Mouse (Mus musculus) midbrain, embryonic 10.5 days (tissue): ENCODE results near the gene Spag5. TPM values are rescaled to one million over a fixed set of nuclear protein-coding genes. Genes with fewer than 3 reads are reported as not detected.

Experiments used
- DNase-seq: peaks from one replicate; pipeline ENCODE4 v3.0.0-alpha.2; 2017; ENCODE audit warnings: low spot score
- H3K27ac ChIP-seq: fragments of 300-500 bp; sonication (generic); replicated peaks from 2 replicates; pipeline ENCODE4 v1.5.1; 2016; ENCODE audit warnings: mild to moderate bottlenecking
- H3K27me3 ChIP-seq: fragments of 300-500 bp; sonication (generic); 2 replicates; pipeline ENCODE4 v1.6.1; 2016; ENCODE audit warnings: low read depth, mild to moderate bottlenecking; ENCODE audit not compliant: poor library complexity, severe bottlenecking
- H3K36me3 ChIP-seq: fragments of 300-500 bp; sonication (generic); 2 replicates; pipeline ENCODE4 v1.6.1; 2016; ENCODE audit warnings: mild to moderate bottlenecking, moderate library complexity
- H3K4me1 ChIP-seq: fragments of 300-500 bp; sonication (generic); 2 replicates; pipeline ENCODE4 v1.6.1; 2016
- H3K4me3 ChIP-seq: fragments of 300-500 bp; sonication (generic); 2 replicates; pipeline ENCODE4 v1.5.1; 2016; ENCODE audit warnings: mild to moderate bottlenecking, moderate library complexity
- H3K9me3 ChIP-seq: fragments of 300-500 bp; sonication (generic); replicated peaks from 2 replicates; pipeline ENCODE4 v1.6.1; 2016; ENCODE audit warnings: mild to moderate bottlenecking
- WGBS: fragments of 180-500 bp; shearing (Covaris S2); methylation state at CpG from one replicate; pipeline ENCODE4 v1.1.7; 2016; 5-methylcytosine and 5-hydroxymethylcytosine counted together
- polyA plus RNA-seq: library from polyadenylated mRNA; unstranded; fragments of >200 nt; fragmentation: Nextera tagmentation; extraction: Ambion mirVana; gene quantifications from 2 replicates; pipeline ENCODE4 v1.2.1, GENCODE M21; 2016

Gene Spag5
- polyA plus RNA-seq, 1 experiment from 2014 or later, result 63.4 TPM

DNA sequence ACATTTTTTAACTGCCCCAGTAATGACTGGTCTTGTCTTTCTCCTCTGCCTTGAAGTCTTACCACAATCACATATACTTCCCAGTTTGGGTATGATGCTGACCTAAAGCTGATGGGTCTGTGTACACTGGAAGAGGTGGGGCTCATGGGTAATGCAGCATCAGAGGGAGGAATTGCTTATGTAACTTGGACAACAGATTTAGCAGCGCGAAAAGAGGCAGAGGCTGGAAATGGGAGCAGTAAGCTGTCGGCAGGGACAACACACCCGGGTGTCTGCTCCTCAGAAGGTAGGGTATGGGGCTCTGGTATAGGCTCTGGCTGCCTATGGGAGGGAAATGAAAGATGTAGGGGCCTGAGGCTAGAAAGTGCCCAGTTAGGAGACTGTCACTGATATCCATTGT lies 10.7 kb upstream of the Spag5 start, which contains the start of gene BC030499:
Gene BC030499 (plus strand): TSS at position 188 of the 400 bp plus-strand sequence.
- Histone ChIP-seq H3K27ac (no peak within 1 kb of the TSS), H3K9me3 (no peaks in the 10 kb centered on the region), H3K27me3 (no peaks in the 10 kb centered on the region), H3K4me1 (no peaks in the 10 kb centered on the region), H3K36me3 (peaks cover 88% of the 10 kb centered on the region), H3K4me3 (no peak within 1 kb of the TSS)
- 94% methylated on average over 4 of the region's 4 CpGs for WGBS
- DNase-seq, result no peak

DNA sequence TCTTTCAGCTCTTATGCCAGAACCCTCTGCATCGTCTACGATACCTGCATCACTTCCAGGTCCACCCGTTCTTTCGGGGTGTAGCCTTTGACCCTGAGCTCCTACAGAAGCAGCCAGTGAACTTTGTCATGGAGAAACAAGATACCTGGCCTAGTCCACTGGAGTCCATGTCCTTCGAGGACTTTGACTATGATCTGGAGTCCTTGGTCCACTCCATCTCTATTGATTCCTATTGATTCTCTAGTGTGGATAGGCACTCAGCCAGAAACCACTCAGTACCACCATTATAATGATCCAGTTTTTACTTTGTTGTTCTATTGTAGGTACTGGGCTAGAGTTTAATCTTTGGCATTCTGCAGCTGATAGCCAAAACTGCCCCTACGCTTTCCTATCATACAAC lies 6.7 kb upstream of the Spag5 start:
- DNase-seq, result no peak
- H3K27ac ChIP-seq, result no peak overlapping the region
- H3K27me3 ChIP-seq, result no peaks in the 10 kb centered on the region
- H3K36me3 ChIP-seq, result peaks cover 49% of the 10 kb centered on the region
- H3K4me1 ChIP-seq, result no peaks in the 10 kb centered on the region
- no peaks in the 10 kb centered on the region for H3K9me3 ChIP-seq
- 91% methylated on average over 6 of the region's 6 CpGs for WGBS
- no peak overlapping the region for H3K4me3 ChIP-seq

DNA sequence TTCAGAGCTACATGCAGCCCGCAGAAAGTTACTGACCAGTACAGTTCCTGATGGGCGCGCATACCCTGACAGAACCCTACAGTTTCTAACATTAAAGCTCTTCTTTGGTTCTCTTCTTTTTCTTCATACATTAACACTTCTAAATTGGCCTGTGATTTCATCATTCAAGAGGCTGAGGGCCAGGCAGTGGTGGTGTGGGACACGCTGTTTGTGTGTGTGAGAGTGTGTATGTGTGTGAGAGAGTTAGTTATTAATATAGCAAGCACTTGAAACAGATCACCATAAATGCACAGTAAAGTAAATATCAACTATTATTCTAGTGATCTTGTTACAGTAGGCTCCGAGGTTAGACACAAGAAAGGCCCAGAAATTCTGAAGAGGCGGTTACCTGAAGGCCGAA lies 412 bp upstream of the Spag5 start:
- H3K4me1 ChIP-seq, result peaks cover 23% of the 10 kb centered on the region
- peaks cover 29% of the 10 kb centered on the region for H3K36me3 ChIP-seq
- 76% methylated on average over 7 of the region's 7 CpGs for WGBS
- no peak for DNase-seq
- no peaks in the 10 kb centered on the region for H3K9me3 ChIP-seq
- peak overlapping the region; percentile 91 for H3K4me3 ChIP-seq
- no peaks in the 10 kb centered on the region for H3K27me3 ChIP-seq
- peak overlapping the region; percentile 95 for H3K27ac ChIP-seq

DNA sequence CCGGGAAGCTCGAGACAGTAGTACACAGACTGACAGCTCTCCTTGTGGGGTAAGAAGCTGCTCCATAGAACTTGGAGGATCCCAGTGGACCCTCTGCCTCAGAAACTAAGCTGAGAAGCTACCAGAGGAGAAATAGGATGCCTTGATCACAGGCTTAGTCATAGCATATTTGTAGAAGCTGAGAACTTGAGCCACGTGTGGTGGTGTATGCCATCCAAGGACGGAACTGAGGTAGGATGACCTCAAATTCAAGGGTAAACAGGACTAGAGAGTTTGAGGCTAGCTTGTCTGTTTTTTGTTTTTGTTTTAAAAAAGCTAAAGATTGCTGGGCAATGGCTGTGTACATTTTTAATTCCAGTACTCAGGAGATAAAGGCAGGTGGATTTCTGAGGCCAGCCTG lies 3.9 kb downstream of the Spag5 start:
- H3K4me3 ChIP-seq, result no peak overlapping the region
- H3K27me3 ChIP-seq, result no peaks in the 10 kb centered on the region
- H3K4me1 ChIP-seq, result peaks cover 34% of the 10 kb centered on the region
- DNase-seq, result no peak
- H3K36me3 ChIP-seq, result peaks cover 72% of the 10 kb centered on the region
- H3K9me3 ChIP-seq, result no peaks in the 10 kb centered on the region
- WGBS, result 91% methylated on average over 4 of the region's 4 CpGs
- H3K27ac ChIP-seq, result no peak overlapping the region

DNA sequence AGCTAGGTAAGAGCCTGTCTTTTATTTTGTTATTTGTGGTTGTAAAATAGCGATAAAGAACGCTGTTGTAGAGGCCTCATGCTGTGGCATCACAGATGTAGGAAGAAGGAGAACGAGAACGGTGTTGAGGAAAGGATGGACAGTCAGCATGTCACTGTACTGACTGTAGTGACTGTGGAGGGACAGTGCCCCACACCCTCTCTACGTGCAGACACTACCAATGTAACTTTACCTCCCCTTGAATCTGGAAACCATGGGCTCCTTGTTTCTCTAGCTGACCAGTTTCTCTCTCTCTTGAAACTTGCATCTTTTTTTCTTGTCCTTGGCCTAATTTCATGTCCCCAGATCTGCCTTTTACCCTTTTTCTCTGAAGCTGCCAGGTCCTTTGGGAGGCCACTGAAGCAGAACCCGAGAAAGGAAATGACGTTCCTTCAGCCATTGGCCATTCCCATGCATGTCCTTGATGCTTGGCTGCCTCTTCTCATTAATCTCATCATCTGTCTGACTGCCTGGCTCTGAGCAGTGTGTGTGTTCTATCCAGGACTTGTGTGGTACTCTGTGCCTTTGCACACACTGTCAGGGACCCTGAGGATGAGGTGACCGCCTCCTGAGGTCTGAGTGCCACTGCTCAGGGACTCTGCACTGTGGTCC lies 9.7 kb downstream of the Spag5 start:
- 86% methylated on average over 8 of the region's 8 CpGs for WGBS
- Histone ChIP-seq H3K9me3 (no peaks in the 10 kb centered on the region), H3K36me3 (peaks cover 97% of the 10 kb centered on the region)

DNA sequence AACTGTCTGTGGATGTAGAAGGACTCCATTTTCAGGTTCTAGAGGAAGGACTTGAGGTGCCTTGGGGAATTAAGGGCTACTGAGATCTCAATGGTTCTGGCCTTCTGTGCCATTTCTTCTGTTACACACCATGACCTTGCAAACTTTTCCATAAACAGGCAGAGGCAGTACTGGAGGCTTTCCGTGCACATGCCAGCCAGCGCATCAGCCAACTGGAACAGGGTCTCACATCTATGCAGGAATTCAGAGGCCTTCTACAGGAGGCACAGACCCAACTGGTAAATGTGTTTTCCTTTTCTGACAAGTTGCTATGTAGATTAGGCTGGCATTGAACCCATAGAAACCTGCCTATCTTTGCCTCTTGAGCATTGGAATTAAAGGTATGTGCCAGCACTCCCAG lies 12.3 kb downstream of the Spag5 start:
- Histone ChIP-seq H3K36me3 (peaks cover 98% of the 10 kb centered on the region), H3K27me3 (no peaks in the 10 kb centered on the region)

More for the DNA sequence above, 9.7 kb downstream of the Spag5 start:
- no peak overlapping the region for H3K27ac ChIP-seq
- DNase-seq, result no peak
- H3K4me3 ChIP-seq, result no peak overlapping the region
- H3K27me3 ChIP-seq, result no peaks in the 10 kb centered on the region
- H3K4me1 ChIP-seq, result peaks cover 10% of the 10 kb centered on the region

DNA sequence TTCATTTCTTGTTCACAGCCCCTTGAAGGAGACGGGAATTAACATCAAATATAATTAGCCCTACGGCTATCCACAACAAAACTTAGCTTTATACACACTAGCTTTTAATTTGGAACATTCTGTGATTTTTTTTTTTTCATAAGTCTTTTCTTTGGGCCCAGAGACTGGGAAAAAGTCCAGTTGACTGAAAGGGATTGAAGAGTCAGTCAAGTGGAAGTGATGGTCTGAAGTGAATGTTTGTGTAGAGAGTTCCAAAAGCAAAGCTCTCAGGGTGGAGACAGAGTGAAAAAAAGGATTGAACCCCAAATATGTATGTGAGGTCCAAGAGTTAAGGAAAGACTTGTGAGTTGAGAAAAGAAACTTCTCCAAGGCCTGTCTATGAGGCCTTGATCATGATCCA lies 17.1 kb downstream of the Spag5 start:
- no peak for DNase-seq
- Histone ChIP-seq H3K4me3 (no peak overlapping the region), H3K9me3 (no peaks in the 10 kb centered on the region), H3K36me3 (peaks cover 99% of the 10 kb centered on the region), H3K27me3 (no peaks in the 10 kb centered on the region), H3K27ac (no peak overlapping the region), H3K4me1 (peaks cover 11% of the 10 kb centered on the region)
- 92% methylated on average over 2 of the region's 2 CpGs for WGBS

More for the DNA sequence above, 12.3 kb downstream of the Spag5 start:
- no peak for DNase-seq
- Histone ChIP-seq H3K4me1 (no peaks in the 10 kb centered on the region), H3K9me3 (no peaks in the 10 kb centered on the region), H3K27ac (no peak overlapping the region), H3K4me3 (no peak overlapping the region)
- 100% methylated on average over 2 of the region's 2 CpGs for WGBS

DNA sequence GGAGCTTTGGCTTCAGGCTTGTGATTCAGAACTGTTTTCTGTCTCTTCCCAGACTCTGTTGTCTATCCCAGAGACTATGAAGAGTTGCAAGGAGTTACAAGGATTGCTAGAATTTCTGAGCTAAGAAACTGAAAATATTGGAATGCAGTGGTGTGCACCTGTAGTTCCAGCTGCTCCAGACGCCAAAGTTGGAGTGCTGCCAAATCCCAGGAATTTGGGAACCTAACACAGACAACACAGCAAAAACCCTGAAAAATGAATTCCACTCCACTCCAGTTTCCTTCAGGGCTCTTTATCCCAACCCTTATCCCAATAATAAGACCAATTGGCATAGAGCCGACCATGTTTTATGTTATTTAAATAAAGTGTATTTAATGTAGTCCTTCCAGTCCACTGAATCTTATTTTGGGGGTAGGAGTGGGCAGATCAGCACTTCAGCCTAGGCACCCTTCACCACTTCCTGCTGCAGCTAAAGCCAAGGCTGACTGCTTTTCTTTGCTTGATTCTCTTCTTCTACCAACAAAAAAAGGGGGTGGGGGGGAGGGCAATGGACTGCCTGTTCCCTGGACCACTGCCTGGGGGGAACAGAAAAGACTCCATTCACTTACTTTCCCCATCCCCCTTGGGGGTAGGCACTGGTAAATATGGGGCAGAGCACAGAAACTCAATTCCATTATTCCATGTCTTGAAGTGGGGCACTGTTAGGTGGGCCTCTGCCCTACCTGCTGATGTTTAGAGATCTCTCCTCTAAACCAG lies 20.9 kb downstream of the Spag5 start:
- Histone ChIP-seq H3K4me1 (peaks cover 11% of the 10 kb centered on the region), H3K27ac (no peak overlapping the region), H3K27me3 (no peaks in the 10 kb centered on the region), H3K4me3 (no peak overlapping the region), H3K9me3 (no peaks in the 10 kb centered on the region), H3K36me3 (peaks cover 85% of the 10 kb centered on the region)
- WGBS, result 92% methylated on average over 2 of the region's 2 CpGs
- no peak for DNase-seq

DNA sequence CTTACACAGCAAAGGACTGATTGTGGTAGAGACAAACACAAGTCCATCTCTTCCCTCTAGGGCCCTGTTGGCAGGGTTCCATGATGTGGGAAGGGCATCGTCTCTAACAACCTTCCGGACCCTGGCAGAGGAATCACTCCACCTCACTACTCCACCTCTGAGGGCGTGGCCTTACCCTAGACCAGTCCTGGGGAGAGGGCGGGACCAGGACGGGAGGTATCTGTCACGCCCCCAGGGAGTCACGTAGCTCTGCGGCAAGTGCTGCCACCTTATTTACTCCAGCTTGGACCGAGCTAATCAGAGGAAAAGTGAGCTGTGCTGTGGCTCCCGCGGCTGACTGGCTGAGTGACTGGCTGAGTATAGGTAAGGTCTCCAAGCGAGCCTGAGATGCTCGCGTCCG lies 21.5 kb downstream of the Spag5 start, which contains the start of gene Aldoc:
Gene Aldoc (plus strand): TSS at position 109 of the 400 bp plus-strand sequence.
- peak; percentile 33 for DNase-seq
- 0 out of 2 replicates have a peak within 1 kb of the TSS, but pooled peaks have one; percentile 18 for H3K4me3 ChIP-seq
- no peaks in the 10 kb centered on the region for H3K9me3 ChIP-seq
- WGBS, result 5% methylated on average over 15 of the region's 15 CpGs
- no peak within 1 kb of the TSS for H3K27ac ChIP-seq
- peaks cover 78% of the 10 kb centered on the region for H3K36me3 ChIP-seq
- peaks cover 11% of the 10 kb centered on the region for H3K4me1 ChIP-seq
- H3K27me3 ChIP-seq, result no peaks in the 10 kb centered on the region

DNA sequence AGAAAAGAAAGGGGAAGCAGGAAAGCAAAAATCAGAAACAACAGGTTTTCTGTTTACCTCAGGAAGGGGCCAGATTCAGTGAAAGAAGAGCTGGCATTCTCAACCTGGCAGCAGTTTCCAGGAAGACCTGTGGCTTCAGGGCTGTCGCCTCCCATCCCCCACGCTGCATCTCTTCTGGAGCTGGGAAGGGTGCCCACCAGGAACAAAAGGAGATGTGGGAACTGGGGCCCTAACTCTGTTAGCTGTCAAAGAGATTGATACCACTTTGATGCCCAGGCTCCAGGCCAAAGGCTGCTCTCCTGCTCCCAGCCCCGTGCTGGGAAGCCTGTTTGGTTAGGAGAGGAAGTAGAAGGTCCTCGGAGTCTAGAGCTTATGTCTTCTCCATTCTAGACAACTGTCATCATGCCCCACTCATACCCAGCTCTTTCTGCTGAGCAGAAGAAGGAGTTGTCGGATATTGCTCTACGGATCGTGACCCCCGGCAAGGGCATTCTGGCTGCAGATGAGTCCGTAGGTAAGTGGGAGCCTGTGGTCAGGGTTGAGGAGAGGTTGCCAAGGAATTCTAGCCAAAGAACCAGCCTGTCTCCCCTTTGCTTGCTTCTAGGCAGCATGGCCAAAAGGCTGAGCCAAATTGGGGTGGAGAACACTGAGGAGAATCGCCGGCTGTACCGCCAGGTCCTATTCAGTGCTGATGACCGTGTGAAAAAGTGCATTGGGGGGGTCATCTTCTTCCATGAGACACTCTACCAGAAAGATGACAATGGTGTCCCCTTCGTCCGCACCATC lies 22.9 kb downstream of the Spag5 start:
- no peak for DNase-seq
- no peaks in the 10 kb centered on the region for H3K9me3 ChIP-seq
- 89% methylated on average over 15 of the region's 15 CpGs for WGBS
- H3K27ac ChIP-seq, result no peak overlapping the region
- H3K4me1 ChIP-seq, result peaks cover 20% of the 10 kb centered on the region
- no peaks in the 10 kb centered on the region for H3K27me3 ChIP-seq
- H3K4me3 ChIP-seq, result no peak overlapping the region
- H3K36me3 ChIP-seq, result peaks cover 65% of the 10 kb centered on the region

DNA sequence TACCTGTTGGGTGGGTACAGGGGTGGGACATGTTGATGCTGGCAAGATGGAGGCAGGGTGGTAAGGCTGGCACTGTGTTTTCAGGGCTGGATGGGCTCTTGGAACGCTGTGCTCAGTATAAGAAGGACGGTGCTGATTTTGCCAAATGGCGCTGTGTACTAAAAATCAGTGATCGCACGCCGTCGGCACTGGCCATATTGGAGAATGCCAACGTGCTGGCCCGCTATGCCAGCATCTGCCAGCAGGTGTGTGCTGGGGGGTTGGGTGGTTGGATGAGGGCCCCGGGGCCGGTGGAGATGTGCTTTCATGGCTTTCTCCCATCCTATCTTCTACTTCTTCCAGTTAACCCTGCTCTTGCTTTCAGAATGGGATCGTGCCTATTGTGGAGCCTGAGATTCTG lies 23.6 kb downstream of the Spag5 start:
- H3K9me3 ChIP-seq, result no peaks in the 10 kb centered on the region
- WGBS, result 92% methylated on average over 12 of the region's 12 CpGs
- no peaks in the 10 kb centered on the region for H3K27me3 ChIP-seq
- H3K4me1 ChIP-seq, result peaks cover 26% of the 10 kb centered on the region
- no peak overlapping the region for H3K27ac ChIP-seq
- peaks cover 57% of the 10 kb centered on the region for H3K36me3 ChIP-seq
- no peak overlapping the region for H3K4me3 ChIP-seq
- no peak for DNase-seq

DNA sequence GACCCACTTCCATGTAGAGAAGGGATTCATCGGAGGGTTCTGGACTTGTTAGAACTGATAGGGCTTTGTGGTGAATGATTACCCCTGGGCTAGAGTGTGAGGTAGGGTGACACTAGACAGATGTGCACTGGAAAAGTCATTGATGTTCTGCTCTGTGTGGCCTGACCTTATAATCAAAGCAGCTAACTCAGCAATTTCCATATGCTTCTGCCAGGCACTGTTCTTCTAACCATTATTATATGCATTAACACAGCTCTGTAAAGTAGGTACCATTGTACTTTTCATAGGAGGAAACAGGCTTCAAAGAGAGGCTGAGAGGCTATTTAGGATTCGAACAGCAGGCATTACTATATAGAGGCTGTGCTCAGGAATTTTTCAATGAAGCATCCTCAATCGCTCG lies 25.9 kb downstream of the Spag5 start:
- Histone ChIP-seq H3K36me3 (peaks cover 45% of the 10 kb centered on the region), H3K4me3 (no peak overlapping the region), H3K9me3 (no peaks in the 10 kb centered on the region), H3K4me1 (peaks cover 24% of the 10 kb centered on the region), H3K27ac (no peak overlapping the region), H3K27me3 (no peaks in the 10 kb centered on the region)
- DNase-seq, result no peak
- WGBS, result 91% methylated on average over 4 of the region's 4 CpGs
